Mouse (Mus musculus): Measurements from ENCODE around the gene Omd.
"Not testable (repeated sequence)": the region's sequence is repeated elsewhere in the genome, so short reads cannot be mapped to it uniquely, and the experiment has no call there.

Gene Omd

GRCm38 (mm10) chr13:49581541-49582530, at the start of gene Omd:
Omd (plus strand) TSS chr13:49582462.
- DNase-seq (ENCODE audit: low spot score) = no peak

DNA sequence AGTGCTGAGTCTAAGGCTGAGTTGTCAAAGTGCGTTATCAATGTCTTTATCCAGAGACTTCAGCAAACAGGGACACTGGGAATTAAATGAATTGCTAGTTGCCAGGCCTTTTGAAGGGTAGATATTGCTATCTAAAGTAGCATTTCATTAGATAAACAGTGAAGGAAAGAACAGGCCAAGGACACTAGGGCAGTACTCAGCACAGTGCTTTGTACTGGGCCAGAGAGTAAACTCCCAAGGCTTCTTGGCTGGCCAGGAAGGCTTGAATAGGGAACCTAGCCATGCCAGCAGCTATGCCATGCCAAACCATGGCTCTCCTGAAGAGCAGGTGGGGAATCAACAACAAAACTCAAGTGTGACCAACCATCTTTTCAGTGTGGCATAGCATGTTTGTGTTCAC, 45.3 kb upstream of the Omd start:
- no peak for DNase-seq (ENCODE audit: low spot score)

DNA sequence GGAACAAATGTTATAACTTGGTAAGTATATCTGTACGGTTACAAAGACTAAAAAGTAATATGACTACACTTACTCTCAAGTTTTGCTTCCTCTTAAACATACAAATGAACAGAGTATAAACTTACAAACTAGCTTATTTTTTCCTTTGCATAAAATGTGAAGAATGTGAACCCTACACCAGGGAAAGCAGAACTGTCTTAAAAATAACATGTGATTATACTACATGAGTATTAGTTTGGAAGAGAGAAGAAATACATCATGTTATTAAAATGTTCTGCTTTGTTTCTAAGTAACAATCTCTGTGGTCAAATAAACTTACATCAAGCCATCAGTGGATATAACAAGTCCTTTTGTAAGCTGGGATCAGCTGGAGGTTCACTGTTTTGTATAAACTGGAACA, 43.6 kb upstream of the Omd start:
- DNase-seq (ENCODE audit: low spot score) = no peak

- no peak for DNase-seq (ENCODE audit: low spot score)
Measured at GRCm38 (mm10) chr13:49544279-49544678, 38.0 kb upstream of the Omd start, which contains the start of gene Aspn. Aspn (plus strand) TSS chr13:49544443.

- DNase-seq (ENCODE audit: low spot score) = no peak
Measured at GRCm38 (mm10) chr13:49545646-49546045, 36.6 kb upstream of the Omd start.

DNA sequence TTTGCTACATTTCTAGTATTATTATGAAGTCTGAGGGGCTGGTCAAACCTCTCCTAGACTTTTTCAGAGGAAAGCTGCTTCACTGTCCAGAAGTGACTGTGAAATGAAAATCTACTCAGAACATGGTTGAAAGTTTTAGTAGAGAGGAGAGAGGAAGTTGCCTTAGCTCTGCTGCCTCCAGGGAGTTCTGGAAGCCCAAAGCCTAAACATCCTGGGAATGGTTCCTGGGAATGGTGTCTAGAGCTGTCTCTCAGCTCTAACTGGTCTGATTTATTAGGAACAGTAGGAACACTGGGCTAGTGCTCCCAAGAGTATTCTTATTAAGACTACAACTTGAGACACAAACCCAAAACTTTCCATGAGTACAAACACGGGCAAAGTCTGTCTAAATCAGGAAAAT, 35.7 kb upstream of the Omd start:
- no peak for DNase-seq (ENCODE audit: low spot score)

DNA sequence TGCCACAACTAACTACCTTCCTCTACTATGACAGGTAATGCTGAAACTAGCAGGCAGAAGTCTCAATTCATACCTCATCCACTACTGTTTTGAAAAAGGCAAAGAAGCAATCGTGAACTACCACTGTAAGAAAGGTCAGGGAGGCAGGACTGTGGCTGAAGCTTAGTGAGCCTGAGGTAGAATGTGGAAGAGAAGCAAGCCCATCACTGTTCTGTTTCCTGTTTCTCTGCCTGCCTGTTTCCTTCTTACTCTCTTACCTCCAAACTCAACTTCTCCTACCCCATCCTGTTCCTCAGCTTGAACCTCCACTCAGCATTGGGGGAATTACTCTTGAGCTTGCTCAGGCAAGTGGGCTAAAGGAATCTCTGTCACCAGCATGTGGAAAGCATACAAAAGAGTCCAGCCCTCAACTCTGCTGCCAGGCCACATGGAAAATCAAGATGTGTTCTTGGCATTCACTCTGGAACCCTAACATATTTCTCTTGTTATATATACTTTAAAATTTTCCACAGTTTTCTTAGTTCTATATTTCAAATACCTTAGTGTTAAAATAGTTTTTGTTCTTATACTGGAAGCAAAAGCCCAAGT, 34.6 kb upstream of the Omd start:
- no peak for DNase-seq (ENCODE audit: low spot score)

DNA sequence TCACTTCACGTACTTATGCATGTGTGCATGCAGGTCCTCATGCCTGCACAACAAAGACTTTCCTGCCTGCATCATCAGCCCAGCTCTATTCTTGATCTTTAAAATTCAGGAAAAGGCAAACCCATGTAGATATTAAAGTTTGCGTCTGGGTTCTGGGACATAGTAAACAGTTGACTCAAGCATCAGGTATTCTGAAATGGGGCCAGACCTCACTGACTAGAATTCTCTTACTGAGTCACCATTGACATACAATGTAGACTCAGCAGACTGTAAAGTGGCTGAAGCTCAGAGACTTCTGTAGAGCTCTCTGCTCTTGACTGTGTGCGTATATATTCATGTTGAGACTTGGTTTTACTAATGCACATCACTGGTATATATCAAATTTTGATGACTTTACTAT, 32.6 kb upstream of the Omd start:
- no peak for DNase-seq (ENCODE audit: low spot score)

DNA sequence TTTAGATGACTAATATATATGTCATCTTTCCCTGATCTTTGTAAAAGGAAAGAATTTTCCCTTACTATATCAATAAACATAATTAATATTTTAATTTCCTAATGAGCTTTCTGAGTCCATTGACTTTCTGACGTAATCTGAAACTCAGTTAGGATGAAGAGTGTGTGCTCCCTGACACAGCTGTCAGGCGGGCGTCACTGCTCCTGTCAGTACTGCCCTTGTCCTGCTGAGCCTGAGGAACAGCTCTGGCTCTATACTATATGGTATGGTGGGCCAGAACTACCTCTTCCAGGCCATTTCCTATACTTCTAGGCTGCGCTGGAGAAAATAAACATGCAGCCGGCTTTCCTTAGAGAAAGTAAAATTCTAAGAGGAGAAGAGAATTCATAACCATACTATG, 27.7 kb upstream of the Omd start:
- DNase-seq (ENCODE audit: low spot score) = no peak

GRCm38 (mm10) chr13:49556203-49556602, 26.1 kb upstream of the Omd start:
- DNase-seq (ENCODE audit: low spot score) = no peak

- no peak for DNase-seq (ENCODE audit: low spot score)
Measured at GRCm38 (mm10) chr13:49556924-49557323, 25.3 kb upstream of the Omd start.

DNA sequence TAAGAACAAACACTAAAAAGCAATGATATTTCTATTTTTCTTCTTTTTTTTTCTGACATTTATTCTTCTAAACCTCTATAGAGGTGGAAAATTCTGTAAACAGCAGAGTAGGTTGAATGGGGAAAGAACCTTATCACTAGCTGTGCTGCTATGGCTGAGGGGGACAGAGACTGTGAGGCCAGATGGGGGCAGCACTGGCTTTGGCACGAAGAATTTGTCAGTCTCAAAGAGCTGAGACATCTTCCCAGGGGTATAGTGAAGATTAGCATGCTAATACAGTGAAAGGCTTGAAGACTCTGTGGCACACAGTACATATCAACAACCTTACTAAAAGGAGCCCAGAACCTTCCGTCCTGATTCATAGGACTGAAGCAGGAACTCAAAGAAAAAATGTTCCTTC, 23.1 kb upstream of the Omd start:
- no peak for DNase-seq (ENCODE audit: low spot score)

- no peak for DNase-seq (ENCODE audit: low spot score)
Measured at GRCm38 (mm10) chr13:49560886-49561285, 21.4 kb upstream of the Omd start.

DNA sequence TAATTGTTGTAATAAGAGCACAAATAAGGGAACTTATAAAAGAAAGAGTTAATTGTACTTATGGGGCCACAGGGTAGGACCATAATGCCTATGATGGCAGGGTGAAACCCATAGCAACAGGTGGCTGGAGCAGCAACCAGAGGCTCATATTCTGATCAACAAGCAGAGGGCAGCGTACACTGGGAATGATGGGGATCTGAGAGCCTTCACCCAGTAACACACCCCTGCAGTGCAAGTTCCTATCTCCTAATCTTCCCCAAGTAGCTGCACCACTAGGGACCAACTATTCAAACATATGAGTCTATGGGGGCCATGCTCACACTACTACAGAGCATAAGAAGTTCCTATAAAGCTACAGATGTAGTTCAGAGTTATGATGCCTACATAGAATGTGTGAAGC, 17.9 kb upstream of the Omd start:
- no peak for DNase-seq (ENCODE audit: low spot score)

DNA sequence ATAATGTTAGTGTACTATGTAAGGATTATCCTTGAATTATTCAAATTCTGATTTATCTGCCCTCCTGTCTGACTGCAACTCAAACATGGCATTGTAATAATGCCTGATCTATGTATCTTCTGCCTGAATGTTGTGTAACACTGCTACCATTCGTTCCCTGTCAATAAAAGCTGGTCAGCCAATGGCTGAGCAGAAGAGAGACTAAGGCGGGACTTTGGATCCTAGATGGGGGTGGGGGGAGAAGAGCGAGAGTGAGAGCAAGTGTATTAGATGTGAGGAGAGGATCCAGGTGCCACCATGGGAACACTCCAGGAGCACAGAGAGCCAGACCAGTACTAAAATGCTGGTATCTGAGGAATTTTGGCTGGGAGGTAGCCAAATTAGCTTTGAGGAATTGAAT, 11.9 kb upstream of the Omd start:
- DNase-seq (ENCODE audit: low spot score) = no peak

DNA sequence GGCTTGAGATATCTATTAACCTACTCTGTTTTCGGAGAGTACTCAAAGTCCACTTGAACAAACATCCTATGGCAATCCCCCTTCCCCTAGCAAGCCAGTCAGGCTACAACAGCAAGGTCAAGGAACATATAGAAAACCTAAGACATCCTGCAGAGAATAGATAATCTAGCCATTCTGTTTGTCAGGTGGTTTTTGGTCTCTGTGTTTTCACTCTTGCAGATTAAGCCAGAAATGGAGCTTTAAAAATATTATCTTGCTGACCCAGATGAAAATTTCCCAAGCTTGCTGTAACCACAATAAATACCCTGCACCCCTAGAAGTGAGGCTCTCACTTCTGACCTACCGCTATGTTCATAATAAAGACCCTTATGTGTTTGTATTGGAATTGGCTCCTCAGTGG, 10.8 kb upstream of the Omd start:
- DNase-seq (ENCODE audit: low spot score) = no peak

DNA sequence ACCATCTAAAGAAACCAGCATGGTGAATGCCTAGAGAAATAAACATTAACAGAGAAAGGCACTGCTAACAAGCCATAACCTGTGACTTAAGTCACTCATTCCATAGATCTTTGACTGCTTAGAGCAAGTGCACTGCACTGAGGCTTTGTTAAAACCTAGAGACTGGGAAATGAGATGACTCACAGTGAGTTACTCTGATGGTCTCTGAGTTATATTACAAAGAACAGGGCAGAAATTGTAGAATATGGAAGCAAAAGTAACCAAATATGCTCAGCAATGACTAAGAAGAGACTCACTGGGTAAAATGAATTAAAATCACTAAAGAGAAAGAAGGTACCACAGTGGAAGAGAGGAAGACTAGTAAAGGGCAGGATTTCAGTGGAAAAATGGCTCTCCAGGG, 1.6 kb downstream of the Omd start:
- no peak for DNase-seq (ENCODE audit: low spot score)

- DNase-seq (ENCODE audit: low spot score) = no peak
Measured at GRCm38 (mm10) chr13:49584307-49585005, 2.2 kb downstream of the Omd start.

DNA sequence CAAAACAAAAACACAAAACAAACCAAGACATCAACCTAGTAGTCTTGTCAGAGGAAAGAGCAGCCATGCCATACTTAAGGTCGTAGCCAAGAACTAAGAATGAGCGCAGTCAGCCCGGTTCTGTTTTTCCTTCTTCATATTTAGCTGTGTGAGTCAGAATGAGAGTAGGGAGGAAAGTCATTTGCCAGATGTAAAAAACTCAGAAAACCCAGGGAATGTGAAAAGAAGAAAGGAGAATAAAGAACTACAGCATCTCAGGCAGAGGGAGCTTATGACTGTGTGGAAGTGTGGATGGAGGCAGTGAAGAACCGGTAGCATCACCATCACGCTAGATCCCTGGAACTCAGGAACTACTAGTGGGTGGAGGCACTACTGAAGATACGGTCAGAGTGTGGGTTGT, 3.8 kb downstream of the Omd start:
- DNase-seq (ENCODE audit: low spot score) = no peak

DNA sequence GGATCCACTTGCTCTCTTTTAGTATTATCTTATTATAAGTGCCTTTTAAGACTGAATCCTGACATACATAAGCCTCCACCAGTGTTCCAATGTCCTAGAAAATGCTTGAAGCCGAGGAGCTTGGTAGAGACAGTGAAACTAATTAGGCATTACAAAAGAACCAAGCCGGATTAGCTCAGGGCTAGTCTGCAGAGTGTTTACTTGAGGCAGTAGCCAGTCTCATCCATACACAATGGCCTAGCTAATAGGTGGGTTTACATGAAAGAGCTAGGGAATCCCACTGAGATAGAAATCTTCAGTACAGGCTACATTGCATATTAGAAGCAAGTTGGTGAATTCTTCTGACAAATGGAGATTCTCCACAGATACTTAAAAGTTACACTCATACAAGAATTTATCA, 20.3 kb downstream of the Omd start:
- not testable (repeated sequence) for DNase-seq (ENCODE audit: low spot score)

GRCm38 (mm10) chr13:49603603-49604002, 21.3 kb downstream of the Omd start:
- no peak for DNase-seq (ENCODE audit: low spot score)

GRCm38 (mm10) chr13:49607714-49608113, 25.5 kb downstream of the Omd start, which contains the start of gene Ogn:
Ogn (plus strand) TSS chr13:49608046.
- no peak for DNase-seq (ENCODE audit: low spot score)
